Comparison of ENCODE assay signal across 9 mouse cellular contexts in the genomic region with DNA sequence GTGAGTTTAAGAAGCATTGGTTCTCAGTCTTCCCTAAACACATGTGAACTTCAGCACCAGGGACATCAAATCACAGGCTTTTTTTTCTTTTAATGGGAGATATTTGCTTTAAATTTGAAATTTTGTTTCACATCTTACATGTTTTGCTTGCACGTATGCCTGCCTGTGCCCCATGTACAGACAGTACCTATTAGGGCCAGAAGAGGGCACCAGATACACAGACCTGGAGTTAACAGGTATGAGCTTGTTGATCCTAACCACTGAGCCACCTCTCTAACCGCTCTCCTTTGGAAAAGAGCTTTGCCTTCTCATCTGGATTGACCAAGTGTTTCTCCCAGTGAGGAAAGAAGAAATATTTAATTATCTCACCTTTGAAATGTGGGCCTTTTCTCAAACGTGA. TPM values are rescaled to one million over a fixed set of nuclear protein-coding genes. Genes with fewer than 3 reads are reported as not detected.
A peak's percentile ranks its signal among the peaks of the same experiment; 100 is the strongest.
DNase-seq lines count a peak whose midpoint lies in the region; ATAC-seq lines count a peak whose summit lies in the region.
"Had no signal": no experiment of that assay in that cellular context is flagged by ENCODE, and none has a peak within 500 bp of the region (broad histone marks: within the 10 kb centered on the region; RNA-seq: fewer than 3 reads in every experiment).

No protein-coding gene starts in this region.

- H3K4me1 ChIP-seq in hindbrain, embryonic 10.5 days (replicated peaks), result peaks cover 7% of the 10 kb centered on the region
- H3K4me1 ChIP-seq in hindbrain, embryonic 16.5 days (ENCODE audit: control insufficient read depth, insufficient read depth, low read depth, low read length), result peaks cover 21% of the 10 kb centered on the region
- H3K4me1 ChIP-seq in forebrain, embryonic 13.5 days, result peaks cover 6% of the 10 kb centered on the region
- H3K4me1 ChIP-seq: megakaryocyte, embryonic 14.5 days had no signal

- H3K36me3 ChIP-seq in hindbrain, embryonic 10.5 days, result no peaks in the 10 kb centered on the region
- peaks cover 2% of the 10 kb centered on the region for H3K36me3 ChIP-seq in hindbrain, embryonic 16.5 days (ENCODE audit: control insufficient read depth, insufficient read depth, low read length)
- H3K36me3 ChIP-seq in forebrain, embryonic 13.5 days (ENCODE audit: poor library complexity, severe bottlenecking), result no peaks in the 10 kb centered on the region

- no peak overlapping the region for H3K4me2 ChIP-seq in hindbrain, embryonic 16.5 days (ENCODE audit: low read length)
- no peak overlapping the region for H3K4me2 ChIP-seq in forebrain, embryonic 13.5 days

- ATAC-seq in hindbrain, embryonic 16.5 days, result no peak
- ATAC-seq in neutrophil, adult 5-6 weeks (ENCODE audit: extremely low read depth, insufficient number of reproducible peaks, low FRiP score, poor library complexity, severe bottlenecking), result peak; percentile 53; the same call in 1 of the 2 replicates
- no peak for ATAC-seq in forebrain, embryonic 13.5 days

- 67% methylated on average over 3 of the region's 3 CpGs for WGBS in hindbrain, embryonic 10.5 days
- 60% methylated on average over 3 of the region's 3 CpGs for WGBS in hindbrain, embryonic 16.5 days
- WGBS in forebrain, embryonic 13.5 days, result 53% methylated on average over 3 of the region's 3 CpGs

- H3K4me3 ChIP-seq in hindbrain, embryonic 10.5 days, result no peak overlapping the region
- H3K4me3 ChIP-seq in hindbrain, embryonic 16.5 days (ENCODE audit: low read length), result no peak overlapping the region
- H3K4me3 ChIP-seq in forebrain, embryonic 13.5 days, result no peak overlapping the region
- H3K4me3 ChIP-seq: megakaryocyte, embryonic 14.5 days had no signal

- H3K27me3 ChIP-seq in hindbrain, embryonic 10.5 days (ENCODE audit: insufficient read depth, poor library complexity, severe bottlenecking), result peaks cover 19% of the 10 kb centered on the region
- H3K27me3 ChIP-seq in hindbrain, embryonic 16.5 days (replicated peaks; ENCODE audit: control insufficient read depth, insufficient read depth, low read length), result no peaks in the 10 kb centered on the region
- H3K27me3 ChIP-seq in forebrain, embryonic 13.5 days, result 0 out of 2 replicates have a peak, but pooled peaks cover 3% of the 10 kb centered on the region

- H3K9ac ChIP-seq in hindbrain, embryonic 16.5 days (ENCODE audit: low read depth, low read length), result no peak overlapping the region
- H3K9ac ChIP-seq in forebrain, embryonic 13.5 days, result no peak overlapping the region

- no peaks in the 10 kb centered on the region for H3K9me3 ChIP-seq in hindbrain, embryonic 10.5 days
- H3K9me3 ChIP-seq in hindbrain, embryonic 16.5 days (ENCODE audit: control insufficient read depth, low read length), result no peaks in the 10 kb centered on the region
- no peaks in the 10 kb centered on the region for H3K9me3 ChIP-seq in forebrain, embryonic 13.5 days (replicated peaks)
- H3K9me3 ChIP-seq: megakaryocyte, embryonic 14.5 days had no signal

- no peak overlapping the region for H3K27ac ChIP-seq in hindbrain, embryonic 10.5 days
- no peak overlapping the region for H3K27ac ChIP-seq in hindbrain, embryonic 16.5 days (ENCODE audit: low read depth, low read length)
- no peak overlapping the region for H3K27ac ChIP-seq in forebrain, embryonic 13.5 days

- peak; percentile 27 for DNase-seq in hindbrain, embryonic 10.5 days (ENCODE audit: low spot score)
- DNase-seq in urinary bladder, postnatal 36 days (ENCODE audit: low spot score in 2 of 2), result peak; percentile 59 to 63
- no peak for DNase-seq in urinary bladder, postnatal 10 days (ENCODE audit: low spot score)
- DNase-seq in cerebellum, postnatal 10 days, result peak; percentile 78 to 83
- DNase-seq in kidney, postnatal 25 days, result peak; percentile 59 to 71

RNA-seq across cellular contexts. Expression of gene Larp6, which starts 5.5 kb away (rescaled TPM):
- 0.87 and 1.5 TPM in 2 replicates for polyA plus RNA-seq in hindbrain, embryonic 10.5 days (2016; fragmentation: Nextera tagmentation; extraction: Ambion mirVana)
- 23.3 and 25.2 TPM in 2 replicates for polyA plus RNA-seq in hindbrain, embryonic 16.5 days (2015; fragmentation: Nextera tagmentation; extraction: Ambion mirVana)
- not detected in 2 replicates for total RNA-seq in neutrophil, adult 5-6 weeks (2017)
- 3.5 and 3.6 TPM in 2 replicates for polyA plus RNA-seq in forebrain, embryonic 13.5 days (2015; fragmentation: Nextera tagmentation; extraction: Ambion mirVana)

RNA-seq across cellular contexts. Expression of gene Lrrc49, which starts 30.3 kb away (rescaled TPM):
- 24.8 and 38.6 TPM in 2 replicates for polyA plus RNA-seq in hindbrain, embryonic 10.5 days (2016; fragmentation: Nextera tagmentation; extraction: Ambion mirVana)
- polyA plus RNA-seq in hindbrain, embryonic 16.5 days (2015; fragmentation: Nextera tagmentation; extraction: Ambion mirVana), result 78.3 and 81.4 TPM in 2 replicates
- total RNA-seq in neutrophil, adult 5-6 weeks (2017), result 0.58 and 0.86 TPM in 2 replicates
- polyA plus RNA-seq in forebrain, embryonic 13.5 days (2015; fragmentation: Nextera tagmentation; extraction: Ambion mirVana), result 62.1 and 64.2 TPM in 2 replicates
